Mouse (Mus musculus) cerebellum, adult 2 months (tissue): ENCODE measurements around the gene Abhd6. TPM values are rescaled to one million over a fixed set of nuclear protein-coding genes. Genes with fewer than 3 reads are reported as not detected.

Experiments used
- DNase-seq, 2 experiments: peaks; one replicate each; pipeline ENCODE4 v3.0.0; 2021
- H3K27ac ChIP-seq: fragments of 200-500 bp; 2 replicates; pipeline ENCODE4 v1.5.1; 2012; ENCODE audit warnings: low read length, control low read depth, inconsistent platforms; ENCODE audit not compliant: insufficient read depth
- H3K27me3 ChIP-seq: fragments of 200-500 bp; 2 replicates; pipeline ENCODE4 v1.6.1; 2012; ENCODE audit warnings: inconsistent platforms, mild to moderate bottlenecking, low read length, moderate library complexity; ENCODE audit not compliant: control insufficient read depth, insufficient read depth
- H3K4me1 ChIP-seq: fragments of 200-500 bp; 2 replicates; pipeline ENCODE4 v1.6.1; 2011; ENCODE audit warnings: low read length; ENCODE audit not compliant: control insufficient read depth, insufficient read depth
- H3K4me3 ChIP-seq: fragments of 200-500 bp; replicated peaks from 2 replicates; pipeline ENCODE3; 2011; ENCODE audit warnings: mild to moderate bottlenecking, low read depth, low read length, control low read depth; ENCODE audit not compliant: insufficient read depth
- CTCF ChIP-seq: fragments of 200-500 bp; IDR thresholded peaks from 2 replicates; pipeline ENCODE4 v1.5.1; 2011; ENCODE audit warnings: low read depth, mild to moderate bottlenecking, control low read depth, low read length, moderate library complexity, borderline replicate concordance; ENCODE audit not compliant: insufficient read depth
- POLR2A ChIP-seq: fragments of 200-500 bp; IDR thresholded peaks from 2 replicates; pipeline ENCODE4 v1.6.1; 2011; ENCODE audit warnings: low read length, control low read depth, borderline replicate concordance; ENCODE audit not compliant: insufficient read depth
- WGBS: fragments of 180-500 bp; shearing (Covaris S2); methylation state at CpG from one replicate; pipeline ENCODE4 v1.1.7; 2018; 5-methylcytosine and 5-hydroxymethylcytosine counted together
- polyA plus RNA-seq: library from polyadenylated mRNA; depleted of rRNA; stranded (reverse); fragments of >200 nt; gene quantifications from 2 replicates; pipeline ENCODE4 v1.2.3, GENCODE M21; 2012; rRNA removed

Abhd6 gene
- 56.0 and 59.1 TPM in 2 replicates for polyA plus RNA-seq

DNA sequence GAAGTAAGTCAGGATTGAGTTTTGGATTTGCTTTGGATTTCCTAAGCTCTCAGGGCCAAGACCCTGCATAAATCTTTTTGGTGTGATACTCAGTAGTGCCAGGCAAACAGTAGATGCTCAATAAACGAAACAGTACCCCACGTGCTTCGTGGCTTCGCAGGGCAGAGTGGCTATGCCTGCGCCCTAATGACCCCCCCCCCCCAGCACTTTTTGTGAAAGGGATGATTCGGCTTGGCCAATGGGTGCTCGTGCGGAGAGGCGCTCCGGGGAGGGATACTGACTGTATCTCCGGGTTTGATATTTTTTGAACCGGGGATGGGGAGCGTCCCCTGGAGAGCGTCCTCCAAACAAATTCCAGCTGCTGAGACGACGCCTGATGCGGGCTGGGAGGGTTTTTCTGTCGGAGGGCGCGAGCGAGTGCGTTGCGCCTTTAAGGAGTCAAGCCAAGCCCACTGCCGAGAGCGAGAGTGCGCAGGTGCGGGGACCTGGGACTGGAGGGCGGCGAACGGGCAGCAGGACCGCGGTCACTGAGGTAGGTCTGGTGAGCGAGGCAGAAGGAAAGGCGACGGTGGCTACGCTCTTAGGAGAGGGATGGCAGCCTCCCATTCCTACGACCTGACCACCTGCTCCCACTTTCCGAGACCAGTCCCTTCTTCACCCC, at the start of gene Abhd6:
Gene Abhd6, plus strand, starts transcription at position 471 of the 661 bp plus-strand sequence.
- TF ChIP-seq CTCF (no peak), POLR2A (peak; percentile 98)
- H3K4me3 ChIP-seq, result peak within 1 kb of the TSS; percentile 70
- DNase-seq, result peak; percentile 91 to 94
- under 1% methylated on average over 38 of the region's 38 CpGs for WGBS
- no peaks in the 10 kb centered on the region for H3K27me3 ChIP-seq
- peak within 1 kb of the TSS; percentile 32 for H3K27ac ChIP-seq
- H3K4me1 ChIP-seq, result 0 out of 2 replicates have a peak, but pooled peaks cover 5% of the 10 kb centered on the region

DNA sequence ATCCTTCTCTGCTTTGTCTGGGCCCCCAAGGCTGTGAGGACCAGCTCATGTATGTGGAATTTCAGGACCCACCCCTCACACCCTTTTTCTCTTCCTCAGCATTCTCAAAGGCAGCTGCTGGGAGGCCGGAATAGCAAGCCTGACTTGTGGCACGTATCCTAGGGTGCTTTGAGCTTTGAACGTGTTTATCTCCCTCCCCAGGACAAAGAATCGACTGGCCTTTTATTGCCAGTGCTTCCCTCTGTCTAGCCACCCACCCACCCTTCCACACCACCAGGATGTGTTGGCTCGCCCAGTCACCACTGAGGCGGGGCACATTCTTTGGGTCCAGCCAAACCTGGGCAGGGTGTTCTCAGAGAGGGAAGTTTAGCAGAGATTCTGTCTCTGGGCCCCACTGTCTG, 48.6 kb upstream of the Abhd6 start:
- H3K4me1 ChIP-seq, result no peaks in the 10 kb centered on the region
- no peak overlapping the region for H3K27ac ChIP-seq
- H3K4me3 ChIP-seq, result no peak overlapping the region
- WGBS, result 60% methylated on average over 6 of the region's 6 CpGs
- no peaks in the 10 kb centered on the region for H3K27me3 ChIP-seq
- DNase-seq, result no peak
- no peak for TF ChIP-seq CTCF
- TF ChIP-seq POLR2A, result no peak

DNA sequence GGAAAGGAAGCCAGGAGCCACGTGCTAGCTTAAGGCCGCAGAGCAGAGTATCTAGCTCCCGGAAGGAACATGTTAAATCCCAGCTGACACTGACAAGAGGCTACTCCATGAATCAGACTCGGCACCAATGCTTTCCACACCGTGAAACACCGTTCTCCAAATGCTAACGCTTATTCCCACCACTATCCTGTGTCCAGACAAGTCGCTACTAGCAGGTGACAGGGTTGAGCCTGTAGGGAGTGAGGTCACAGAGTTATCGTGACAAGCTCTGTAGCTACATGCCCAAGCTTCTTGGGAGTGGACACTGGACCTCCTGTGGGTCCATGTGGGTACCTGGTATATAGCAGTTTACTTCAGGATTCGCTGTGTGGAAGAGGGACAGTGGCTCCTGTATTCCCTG, 46.3 kb upstream of the Abhd6 start:
- H3K4me3 ChIP-seq, result no peak overlapping the region
- no peak for TF ChIP-seq CTCF
- TF ChIP-seq POLR2A, result no peak
- WGBS, result 84% methylated on average over 10 of the region's 10 CpGs
- H3K27me3 ChIP-seq, result no peaks in the 10 kb centered on the region
- no peak for DNase-seq
- H3K4me1 ChIP-seq, result peaks cover 4% of the 10 kb centered on the region; the same call in 1 of the 2 replicates
- H3K27ac ChIP-seq, result no peak overlapping the region

DNA sequence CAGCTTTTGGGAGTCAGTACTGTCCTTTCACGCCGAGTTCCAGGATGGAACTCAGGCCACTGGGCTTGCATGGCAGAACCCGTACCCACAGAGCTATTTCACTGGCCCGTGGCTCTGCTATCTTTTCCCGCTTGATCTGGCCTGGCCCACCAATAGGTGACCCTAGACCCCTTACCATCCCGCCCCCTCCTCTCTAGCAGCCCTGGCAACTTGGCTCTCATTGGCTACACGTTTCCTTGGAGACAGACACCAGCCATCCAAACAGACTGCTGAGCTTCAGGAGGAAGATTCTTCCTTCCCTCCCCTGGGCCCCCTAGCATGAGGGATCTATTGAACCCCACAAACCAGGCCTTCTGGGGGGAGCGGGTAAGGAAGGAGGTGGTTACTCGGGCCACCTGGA, 45.7 kb upstream of the Abhd6 start, which contains the start of gene Gm45521:
Gene Gm45521, plus strand, starts transcription at position 240 of the 400 bp plus-strand sequence.
- DNase-seq, result no peak
- 49% methylated on average over 9 of the region's 9 CpGs for WGBS
- no peak within 1 kb of the TSS for H3K27ac ChIP-seq
- no peak within 1 kb of the TSS for H3K4me3 ChIP-seq
- H3K27me3 ChIP-seq, result no peaks in the 10 kb centered on the region
- peaks cover 4% of the 10 kb centered on the region; the same call in 1 of the 2 replicates for H3K4me1 ChIP-seq
- TF ChIP-seq POLR2A, result no peak
- TF ChIP-seq CTCF, result no peak

DNA sequence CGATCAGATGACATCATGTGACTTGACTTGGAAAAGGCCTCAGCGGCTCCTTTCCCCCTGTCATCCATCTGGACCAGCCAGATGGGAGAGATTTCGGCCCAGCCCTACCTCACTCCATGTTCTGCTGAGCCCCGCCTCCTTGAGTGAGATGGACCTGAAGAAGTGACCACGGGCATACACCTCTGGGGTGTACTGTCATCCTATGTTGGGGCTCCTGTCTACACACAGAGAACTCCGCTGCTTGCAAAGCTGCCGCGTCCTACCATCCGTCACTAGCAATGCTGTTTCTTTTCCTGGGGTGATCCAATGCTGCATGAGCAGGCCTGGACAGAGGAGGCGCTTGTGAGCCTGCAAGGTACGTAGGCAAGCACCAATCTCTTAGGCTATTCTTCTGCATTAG, 42.1 kb upstream of the Abhd6 start:
- WGBS, result 43% methylated on average over 11 of the region's 11 CpGs
- no peak overlapping the region for H3K4me3 ChIP-seq
- TF ChIP-seq POLR2A, result no peak
- peak; percentile 57; the same call in 1 of the 2 replicates for TF ChIP-seq CTCF
- peak; percentile 51 for DNase-seq
- no peaks in the 10 kb centered on the region for H3K27me3 ChIP-seq
- peaks cover 4% of the 10 kb centered on the region; the same call in 1 of the 2 replicates for H3K4me1 ChIP-seq
- H3K27ac ChIP-seq, result no peak overlapping the region

DNA sequence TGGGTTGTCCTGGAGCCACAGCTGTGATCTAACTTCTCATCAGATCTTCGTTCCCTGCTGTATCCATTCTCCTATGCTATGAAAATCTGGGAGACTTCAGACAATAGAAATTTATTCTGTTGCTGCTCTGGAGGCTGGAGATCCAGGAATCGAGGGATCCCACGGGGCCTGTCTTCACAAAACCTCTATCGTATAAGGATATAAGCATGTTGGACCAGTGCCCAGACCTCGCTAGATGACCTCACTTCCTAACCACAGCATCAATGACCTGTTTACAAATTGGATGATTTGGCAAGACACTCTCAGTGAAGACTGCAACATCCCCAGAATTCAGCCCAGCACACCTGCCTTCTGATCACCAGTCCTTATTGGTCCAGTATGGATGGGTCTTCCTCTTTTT, 41.0 kb upstream of the Abhd6 start:
- H3K27ac ChIP-seq, result no peak overlapping the region
- TF ChIP-seq POLR2A, result no peak
- TF ChIP-seq CTCF, result no peak
- no peak overlapping the region for H3K4me3 ChIP-seq
- WGBS, result 41% methylated on average over 5 of the region's 5 CpGs
- H3K27me3 ChIP-seq, result no peaks in the 10 kb centered on the region
- DNase-seq, result no peak
- H3K4me1 ChIP-seq, result peaks cover 4% of the 10 kb centered on the region; the same call in 1 of the 2 replicates

DNA sequence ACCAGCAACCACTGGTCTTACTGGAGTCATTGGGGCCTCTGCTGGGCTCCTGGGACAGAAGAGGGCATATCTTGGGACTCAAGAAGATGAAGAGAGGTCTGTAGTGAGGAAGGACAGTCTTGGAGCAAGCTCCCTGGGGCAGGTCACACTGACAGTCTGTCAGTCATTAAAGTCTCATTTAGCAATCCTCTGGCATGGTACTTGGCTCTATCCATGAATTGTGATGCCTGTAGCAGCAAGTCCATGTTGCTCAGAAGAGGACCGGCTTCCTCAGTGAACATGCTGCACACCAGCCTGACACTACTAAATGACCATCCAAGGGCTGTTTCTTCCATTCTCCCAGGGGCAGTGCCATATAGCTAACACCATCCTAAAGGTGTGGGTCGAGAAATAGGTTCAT, 40.1 kb upstream of the Abhd6 start:
- H3K4me3 ChIP-seq, result no peak overlapping the region
- H3K4me1 ChIP-seq, result peaks cover 4% of the 10 kb centered on the region; the same call in 1 of the 2 replicates
- 81% methylated on average over 2 of the region's 2 CpGs for WGBS
- H3K27ac ChIP-seq, result no peak overlapping the region
- DNase-seq, result no peak
- H3K27me3 ChIP-seq, result no peaks in the 10 kb centered on the region
- TF ChIP-seq CTCF, result no peak
- no peak for TF ChIP-seq POLR2A

DNA sequence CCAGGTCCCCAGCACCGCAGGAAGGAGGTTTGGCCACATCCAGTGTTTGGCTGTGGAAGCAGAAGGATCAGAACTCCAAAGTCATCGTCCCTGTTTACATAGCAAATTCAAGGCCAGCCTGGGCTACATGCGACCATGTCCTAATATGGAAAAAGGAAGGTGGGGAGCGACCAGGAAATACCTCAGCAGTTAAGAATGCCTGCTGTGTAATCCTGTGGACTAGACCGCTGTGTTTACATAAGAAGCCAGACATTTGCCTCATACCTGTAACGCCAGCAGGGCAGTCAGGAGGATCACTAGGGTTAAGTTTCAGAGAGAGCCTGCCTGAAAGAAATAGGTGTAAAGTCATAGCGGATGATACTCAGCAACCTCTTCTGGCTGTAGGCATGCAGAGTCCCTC, 39.5 kb upstream of the Abhd6 start:
- 75% methylated on average over 7 of the region's 7 CpGs for WGBS

More for the DNA sequence above, 39.5 kb upstream of the Abhd6 start:
- peaks cover 4% of the 10 kb centered on the region; the same call in 1 of the 2 replicates for H3K4me1 ChIP-seq
- no peak overlapping the region for H3K4me3 ChIP-seq
- H3K27me3 ChIP-seq, result no peaks in the 10 kb centered on the region
- TF ChIP-seq CTCF, result no peak
- TF ChIP-seq POLR2A, result no peak
- no peak overlapping the region for H3K27ac ChIP-seq
- DNase-seq, result no peak
